Mouse (Mus musculus) lung, postnatal 0 days (tissue): Measurements from ENCODE around the gene Rxfp4.

Experiments
- CTCF ChIP-seq: IDR thresholded peaks from 2 replicates; pipeline ENCODE4 v1.5.1; 2016; ENCODE audit warnings: antibody characterized with exemption, mild to moderate bottlenecking
- EP300 ChIP-seq: IDR thresholded peaks from 2 replicates; pipeline ENCODE4 v1.6.1; 2016; ENCODE audit warnings: antibody characterized with exemption, mild to moderate bottlenecking, control low read depth

DNA sequence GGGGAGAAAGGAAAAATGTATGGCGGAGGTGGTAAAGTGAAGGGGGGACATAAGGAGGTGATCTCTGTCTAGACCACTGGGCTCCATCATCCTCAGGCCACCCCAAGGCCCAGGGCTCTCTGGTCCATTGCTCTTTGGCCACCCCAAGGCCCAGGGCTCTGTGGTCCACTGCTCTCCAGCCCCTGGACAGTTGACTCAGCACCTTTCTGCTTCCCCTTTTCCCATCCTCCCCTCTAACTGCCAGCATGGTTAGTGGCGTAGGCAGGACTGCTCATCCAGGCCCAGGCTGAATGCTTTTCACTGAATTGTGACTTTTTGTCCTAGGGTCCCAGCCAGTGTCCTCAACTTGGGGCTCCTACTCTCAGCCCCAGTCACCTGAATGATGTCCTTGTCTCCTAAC, 25.4 kb downstream of the Rxfp4 start:
- TF ChIP-seq CTCF (no peak), EP300 (no peak)
